Mouse (Mus musculus): ENCODE results near the gene Commd7. TPM values are rescaled to one million over a fixed set of nuclear protein-coding genes. Genes with fewer than 3 reads are reported as not detected.
"Not testable (repeated sequence)": the region's sequence is repeated elsewhere in the genome, so short reads cannot be mapped to it uniquely, and the experiment has no call there.

Gene Commd7
- total RNA-seq (2022) = 10 to 100 TPM; 10.7 to 14.7 (median 12.9) TPM

- peak; percentile 89 for DNase-seq (ENCODE audit: low spot score)
These were observed at the start of gene Commd7 for GRCm38 (mm10) chr2:153631976-153632870. TSS of gene Commd7 (minus strand) at chr2:153632781.

DNA sequence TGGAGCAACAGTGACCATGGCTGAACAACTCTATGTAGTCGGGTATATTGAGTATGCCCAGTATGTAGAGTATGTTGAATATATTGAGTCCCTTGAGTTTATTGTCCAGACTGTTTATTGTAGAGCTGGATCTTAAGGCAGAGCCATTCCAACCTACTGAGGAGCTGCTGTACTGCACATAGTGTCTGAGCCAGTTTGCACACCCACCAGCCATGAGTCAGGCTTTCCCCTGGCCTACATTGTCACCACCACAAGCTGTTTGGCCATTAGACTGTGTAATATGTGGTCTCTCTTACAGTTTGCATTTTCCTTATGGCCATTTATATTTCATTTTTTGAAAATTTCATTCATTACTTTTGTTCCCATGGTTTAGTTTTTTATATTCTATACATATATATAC is 47.4 kb upstream of the Commd7 start:
- no peak for DNase-seq (ENCODE audit: low spot score)

DNA sequence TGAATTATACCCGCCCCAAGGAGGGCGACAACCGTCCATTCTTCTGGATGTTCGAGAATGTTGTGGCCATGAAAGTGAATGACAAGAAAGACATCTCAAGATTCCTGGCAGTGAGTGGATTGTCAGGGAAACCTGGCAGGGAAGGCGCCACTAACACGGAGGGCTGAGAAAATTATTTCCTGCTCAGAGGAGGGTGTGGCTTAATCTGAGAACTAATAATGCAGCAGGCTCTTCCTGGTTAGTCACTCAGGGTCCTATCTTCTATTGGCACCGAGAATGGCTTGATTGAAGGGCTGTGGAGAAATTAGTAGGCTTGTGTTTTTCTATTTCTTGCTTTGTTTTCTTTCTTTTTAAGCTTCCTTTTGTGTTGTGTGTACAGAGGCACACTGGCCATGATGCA is 45.0 kb upstream of the Commd7 start:
- no peak for DNase-seq (ENCODE audit: low spot score)

DNA sequence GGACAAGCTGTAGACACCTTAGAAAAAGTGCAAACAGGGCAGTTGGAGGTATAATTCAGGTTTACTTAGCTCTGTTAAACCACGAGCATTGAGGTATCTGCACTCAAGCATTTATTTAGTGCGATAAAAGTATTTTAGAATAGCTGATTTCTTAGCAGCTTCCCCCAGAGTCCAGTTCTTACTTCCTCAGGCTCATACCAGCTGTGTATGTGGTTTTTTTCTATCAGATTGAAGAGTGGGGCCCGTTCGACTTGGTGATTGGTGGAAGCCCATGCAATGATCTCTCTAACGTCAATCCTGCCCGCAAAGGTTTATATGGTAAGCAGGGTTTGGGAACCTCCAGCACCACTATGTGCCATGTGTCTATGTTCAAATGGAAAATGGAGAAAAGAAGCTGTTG is 44.4 kb upstream of the Commd7 start:
- DNase-seq (ENCODE audit: low spot score) = no peak

GRCm38 (mm10) chr2:153675364-153675763 is 42.8 kb upstream of the Commd7 start:
- not testable (repeated sequence) for DNase-seq (ENCODE audit: low spot score)

DNA sequence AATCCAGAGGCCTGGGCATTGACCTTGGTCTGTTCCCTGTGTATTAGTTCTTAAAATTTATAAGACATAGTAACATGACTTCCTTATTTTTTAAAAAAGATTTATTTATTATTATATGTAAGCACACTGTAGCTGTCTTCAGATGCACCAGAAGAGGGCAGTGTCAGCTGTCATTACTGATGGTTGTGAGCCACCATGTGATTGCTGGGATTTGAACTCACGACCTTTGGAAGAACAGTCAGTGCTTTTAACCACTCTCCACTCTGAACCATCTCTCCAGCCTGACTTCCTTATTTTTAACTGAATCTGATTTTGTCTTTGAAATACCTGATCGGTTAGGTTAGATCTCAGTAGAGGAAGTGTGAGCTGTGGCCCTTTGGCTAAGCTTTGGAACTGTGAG is 40.0 kb upstream of the Commd7 start:
- DNase-seq (ENCODE audit: low spot score) = no peak

- DNase-seq (ENCODE audit: low spot score) = no peak
These were observed 37.5 kb upstream of the Commd7 start for GRCm38 (mm10) chr2:153670111-153670510.

GRCm38 (mm10) chr2:153668754-153669376 is 36.3 kb upstream of the Commd7 start:
- peak; percentile 40 for DNase-seq (ENCODE audit: low spot score)

DNA sequence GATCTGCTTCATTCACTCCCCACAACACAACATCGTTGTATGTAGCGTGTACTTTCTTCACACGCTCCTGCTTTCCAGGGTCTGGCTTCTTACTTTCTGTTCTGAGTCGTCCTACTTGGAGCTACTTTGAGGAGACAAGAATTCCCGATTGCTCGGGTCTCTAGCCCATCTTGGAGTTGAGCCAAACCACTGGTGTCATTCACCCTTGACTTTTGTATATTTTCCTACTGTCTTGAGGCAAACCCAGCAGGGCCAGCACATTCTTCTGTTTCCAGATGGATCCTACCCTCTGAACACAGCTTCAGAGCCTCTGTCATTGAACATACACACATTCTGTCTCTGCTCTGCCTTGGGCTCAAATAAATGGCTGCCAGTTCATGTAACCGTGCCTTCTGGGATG is 32.8 kb upstream of the Commd7 start:
- no peak for DNase-seq (ENCODE audit: low spot score)

- no peak for DNase-seq (ENCODE audit: low spot score)
These were observed 28.0 kb upstream of the Commd7 start for GRCm38 (mm10) chr2:153660616-153661015.

GRCm38 (mm10) chr2:153657659-153658058 is 25.1 kb upstream of the Commd7 start:
- not testable (repeated sequence) for DNase-seq (ENCODE audit: low spot score)

DNA sequence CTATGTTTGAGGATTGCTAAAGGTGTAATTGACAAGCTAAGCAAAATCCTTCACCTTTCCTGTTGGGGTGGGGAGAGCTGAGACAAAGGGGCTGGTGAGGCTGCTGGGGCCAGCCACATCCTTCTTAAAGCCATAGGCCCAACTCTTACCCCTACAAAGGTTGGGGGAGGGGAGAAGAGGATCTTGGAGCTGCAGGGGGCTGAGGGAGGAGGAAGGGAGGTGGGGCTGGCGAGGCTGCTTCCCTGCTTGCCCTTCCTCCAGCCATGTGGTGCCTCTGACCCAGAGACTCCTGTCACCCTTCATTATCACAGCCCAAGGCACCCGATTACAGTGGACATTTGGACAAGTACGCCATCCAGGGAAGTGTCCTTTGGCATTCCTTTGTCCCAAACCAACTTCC is 19.1 kb upstream of the Commd7 start:
- DNase-seq (ENCODE audit: low spot score) = no peak

GRCm38 (mm10) chr2:153650014-153650687 is 17.6 kb upstream of the Commd7 start:
- DNase-seq (ENCODE audit: low spot score) = no peak

DNA sequence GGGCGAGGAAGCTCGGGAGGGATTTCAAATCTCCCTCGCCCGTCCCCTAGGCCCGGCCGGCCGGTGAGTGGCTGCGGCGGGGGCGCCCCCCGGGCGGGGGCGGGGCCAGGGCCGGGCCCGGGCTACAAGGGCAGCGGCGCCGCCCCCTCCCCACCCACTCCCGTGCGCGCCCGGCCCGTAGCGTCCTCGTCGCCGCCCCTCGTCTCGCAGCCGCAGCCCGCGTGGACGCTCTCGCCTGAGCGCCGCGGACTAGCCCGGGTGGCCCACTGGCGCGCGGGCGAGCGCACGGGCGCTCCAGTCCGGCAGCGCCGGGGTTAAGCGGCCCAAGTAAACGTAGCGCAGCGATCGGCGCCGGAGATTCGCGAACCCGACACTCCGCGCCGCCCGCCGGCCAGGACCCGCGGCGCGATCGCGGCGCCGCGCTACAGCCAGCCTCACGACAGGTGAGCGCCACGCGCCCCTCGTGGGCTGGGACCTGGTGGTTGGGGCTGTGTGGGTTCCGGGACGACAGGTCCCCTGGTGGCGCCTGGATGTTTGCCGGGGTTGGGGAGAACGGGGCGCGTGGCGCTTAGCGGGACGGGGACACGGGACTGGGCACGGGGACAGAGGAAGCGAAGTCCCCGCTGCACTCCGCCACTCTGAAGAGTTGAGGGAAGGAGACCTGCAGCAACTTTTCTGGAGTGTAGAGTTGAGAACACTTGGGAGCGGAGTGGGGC is 16.9 kb upstream of the Commd7 start, which contains the start of gene Dnmt3b:
Gene Dnmt3b (plus strand): TSS at position 153 of the 716 bp plus-strand sequence.
- DNase-seq (ENCODE audit: low spot score) = peak; percentile 28

DNA sequence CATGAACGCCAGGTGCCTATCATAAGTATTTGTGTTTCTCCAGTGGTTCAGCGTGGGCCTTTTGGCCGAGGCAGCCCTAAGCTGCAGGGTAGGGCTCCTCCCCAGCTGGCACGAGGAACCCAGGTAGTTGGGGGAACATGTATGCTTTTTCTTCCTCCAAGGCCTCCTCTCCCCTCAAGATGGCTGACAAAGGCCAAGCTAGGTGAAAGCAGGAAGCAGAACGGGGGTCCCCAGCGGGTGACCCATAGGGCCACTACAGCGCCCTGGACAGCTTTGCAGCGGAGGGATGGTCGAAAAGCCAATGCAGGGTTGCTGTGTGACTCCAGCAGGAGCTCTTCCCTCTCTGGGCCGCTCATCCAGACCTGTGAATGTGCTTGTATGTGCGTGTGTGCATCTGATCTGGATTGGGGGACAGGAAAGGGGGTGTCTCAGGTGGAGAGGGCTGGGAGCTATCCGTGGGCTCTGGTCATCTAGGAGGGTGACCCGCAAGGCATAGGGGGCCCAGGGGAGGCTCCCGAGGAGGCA is 16.3 kb upstream of the Commd7 start:
- DNase-seq (ENCODE audit: low spot score) = no peak

GRCm38 (mm10) chr2:153642999-153643398 is 10.4 kb upstream of the Commd7 start:
- no peak for DNase-seq (ENCODE audit: low spot score)

DNA sequence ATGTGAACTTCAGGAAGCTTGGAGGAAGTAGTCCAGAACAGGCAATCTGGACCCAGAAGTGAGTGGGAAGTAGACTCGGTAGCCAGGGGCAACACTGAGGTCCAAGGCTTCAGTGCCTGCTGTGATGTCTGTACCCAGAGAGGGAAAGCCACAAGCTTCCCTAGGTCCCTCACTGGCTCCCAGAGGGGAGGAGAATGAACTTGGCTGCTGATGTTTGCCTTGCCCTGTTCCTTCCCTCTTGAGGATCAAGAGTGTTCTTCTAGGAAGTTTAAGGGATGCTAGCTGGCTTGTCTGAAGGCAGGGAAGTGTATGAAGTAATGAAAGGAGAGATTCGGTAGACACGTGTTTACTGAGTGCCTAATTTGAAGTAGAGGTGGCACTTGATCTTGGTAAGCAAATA is 9.9 kb upstream of the Commd7 start:
- DNase-seq (ENCODE audit: low spot score) = no peak

DNA sequence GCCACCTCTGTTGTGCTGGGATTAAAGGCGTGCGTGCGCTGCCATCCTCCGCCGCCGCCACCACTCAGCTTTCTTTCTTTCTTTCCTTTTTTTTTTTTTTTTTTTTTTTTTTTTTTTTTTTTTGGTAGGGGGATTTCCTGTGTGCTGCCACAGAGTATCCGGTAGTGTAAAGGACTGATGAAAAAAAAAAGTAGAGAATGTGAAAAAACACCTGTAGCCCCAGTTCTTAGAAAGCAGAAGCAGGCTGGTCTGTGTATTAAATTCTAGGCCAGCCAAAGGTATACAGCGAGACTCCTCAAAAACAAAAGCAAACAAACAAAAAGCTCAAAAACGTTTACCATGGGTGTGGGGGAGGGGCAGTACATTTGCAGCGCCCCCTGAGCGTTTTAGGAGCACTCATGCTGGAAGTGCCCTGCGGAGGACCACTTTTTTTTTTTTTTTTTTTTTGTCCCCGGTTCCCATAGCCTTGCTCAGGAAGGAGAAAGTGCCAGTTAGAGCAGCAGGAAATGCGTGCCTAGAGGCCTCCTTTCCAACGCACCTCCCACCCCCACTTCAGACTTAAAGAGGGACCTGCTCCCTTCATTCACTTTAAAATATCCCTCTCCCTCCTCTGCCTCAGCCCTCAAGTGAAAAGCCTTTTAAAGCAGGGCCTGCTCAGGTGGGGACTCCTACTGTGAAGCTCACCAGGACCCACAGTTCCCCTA is 6.5 kb upstream of the Commd7 start:
- DNase-seq (ENCODE audit: low spot score) = no peak

DNA sequence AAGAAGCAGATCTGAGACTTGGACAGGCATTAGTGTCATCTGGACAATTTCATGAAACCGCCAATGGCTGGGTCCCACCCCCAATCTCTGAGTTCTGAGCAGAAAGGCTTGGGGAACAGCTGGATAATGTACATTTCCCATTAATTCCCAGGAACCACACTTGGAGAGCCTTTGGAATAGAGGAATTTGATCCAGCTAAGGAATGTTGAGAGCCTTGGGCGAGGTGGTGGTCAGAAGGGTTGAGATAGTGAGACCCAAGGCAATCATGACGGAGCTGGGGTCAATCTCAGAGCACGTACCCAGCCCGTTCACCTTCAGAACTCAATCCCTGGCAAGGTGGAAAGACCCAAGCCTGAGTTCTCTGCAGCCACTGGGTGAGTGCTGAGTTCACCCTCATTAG is 678 bp upstream of the Commd7 start:
- DNase-seq (ENCODE audit: low spot score) = no peak

DNA sequence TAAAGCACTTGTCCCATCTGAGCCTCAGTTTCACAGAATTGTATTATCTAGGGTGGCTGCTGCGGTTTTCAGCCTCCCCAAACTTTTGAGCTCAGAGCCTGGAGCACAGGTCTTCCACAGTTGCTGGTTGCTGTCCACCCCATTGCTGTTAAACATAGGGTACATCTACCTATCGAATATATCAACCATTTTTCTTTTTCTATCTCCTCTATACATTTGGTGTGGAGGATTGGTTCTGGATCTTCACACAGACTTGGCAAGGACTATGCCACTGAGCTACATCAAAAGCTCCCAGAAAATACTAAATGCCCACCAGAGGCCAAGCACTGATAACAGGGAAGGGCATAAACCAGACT is 268 bp upstream of the Commd7 start:
- no peak for DNase-seq (ENCODE audit: low spot score)

DNA sequence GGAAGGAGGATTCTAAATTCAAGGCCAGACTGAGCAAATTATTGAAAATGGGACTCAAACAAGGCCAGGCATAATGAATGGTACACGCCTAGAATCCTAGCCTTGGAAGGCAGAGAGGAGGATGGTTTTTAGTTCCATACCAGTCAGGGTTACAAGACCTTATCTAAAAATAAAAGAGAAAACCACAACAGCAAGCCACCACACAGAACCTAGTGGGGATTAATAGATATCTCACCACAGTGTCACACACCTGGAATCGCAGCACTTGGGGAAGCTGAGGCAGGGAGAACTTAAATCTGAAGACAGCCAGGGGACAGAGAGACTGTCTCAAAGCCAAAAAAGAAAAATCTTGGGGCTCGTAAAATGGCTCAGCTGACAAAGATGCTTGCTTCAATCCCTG is 1.6 kb downstream of the Commd7 start:
- DNase-seq (ENCODE audit: low spot score) = no peak

All from heart, adult 8-10 months (tissue).